Mouse (Mus musculus) lung, adult 2 months (tissue): ENCODE data around the gene Lrrc51.

ENCODE experiments used
- CTCF ChIP-seq: fragments of 200-500 bp; IDR thresholded peaks from 2 replicates; pipeline ENCODE4 v1.5.1; 2011; ENCODE audit warnings: mild to moderate bottlenecking, low read length, control low read depth; ENCODE audit not compliant: insufficient read depth
- POLR2A ChIP-seq: fragments of 200-500 bp; IDR thresholded peaks from 2 replicates; pipeline ENCODE4 v1.6.1; 2011; ENCODE audit warnings: low read depth, mild to moderate bottlenecking, control low read depth, low read length, borderline replicate concordance; ENCODE audit errors: extremely low read depth

- TF ChIP-seq CTCF (no peak), POLR2A (no peak)
Observed at GRCm38 (mm10) chr7:101895695-101896094, 38.0 kb downstream of the Lrrc51 start.
